Mouse (Mus musculus): ENCODE measurements at regions not wholly inside any gene's neighbourhood (a gene's known extent, or its start where the extent isn't known, plus 50 kb on each side); places are given as distances from the start of the nearest gene placed in this dataset.

DNA sequence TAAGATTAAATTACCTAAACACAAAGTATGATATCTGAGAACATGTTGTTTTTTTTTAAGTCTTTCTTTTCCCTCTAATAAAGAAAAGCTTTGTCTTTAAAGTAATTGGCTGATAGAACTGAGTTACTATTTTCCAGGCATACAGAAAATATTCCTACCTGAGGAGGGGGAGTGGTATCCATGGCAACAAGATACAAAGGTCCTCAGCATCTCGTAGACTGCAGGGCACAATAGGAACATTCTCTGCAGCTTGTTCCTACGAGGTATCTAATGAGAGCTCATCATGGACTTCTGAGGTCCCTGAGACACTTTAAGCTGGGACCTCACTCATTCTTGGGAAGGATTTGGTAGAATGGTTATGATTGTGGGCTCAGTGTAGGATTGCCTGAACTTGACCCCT is 225.5 kb upstream of the Cdh4 start:
- Histone ChIP-seq H3K4me2 (no peak overlapping the region), H3K9me3 (no peaks in the 10 kb centered on the region), H3K27me3 (no peaks in the 10 kb centered on the region), H3K9ac (no peak overlapping the region), H3K27ac (no peak overlapping the region), H3K4me1 (no peaks in the 10 kb centered on the region), H3K4me3 (no peak overlapping the region), H3K36me3 (no peaks in the 10 kb centered on the region)
- ATAC-seq (ENCODE audit: insufficient number of reproducible peaks, insufficient read depth, low FRiP score, low TSS enrichment, low read depth): no peak
- 47% methylated on average over 2 of the region's 2 CpGs for WGBS

DNA sequence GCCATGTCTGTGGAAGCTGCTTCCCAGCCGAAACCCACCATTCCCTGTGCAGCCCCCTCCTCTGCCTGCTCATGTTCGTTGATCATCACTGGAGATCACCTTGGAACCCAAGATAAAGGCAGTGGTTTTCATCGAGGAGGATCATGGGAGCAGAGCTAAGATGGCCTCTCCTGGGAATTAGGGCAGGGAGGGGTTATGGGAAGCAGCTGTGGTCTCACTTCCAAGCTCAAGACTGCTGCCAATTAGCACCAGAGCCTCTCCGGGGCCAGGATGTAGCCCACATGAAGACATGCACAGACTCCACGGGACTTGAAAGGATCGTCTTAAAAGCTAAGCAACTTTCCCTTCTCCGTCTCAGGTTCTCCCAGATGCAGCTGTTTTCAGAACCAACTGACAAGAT is 214.1 kb upstream of the Cdh4 start:
- Histone ChIP-seq H3K4me2 (no peak overlapping the region), H3K9me3 (no peaks in the 10 kb centered on the region), H3K36me3 (no peaks in the 10 kb centered on the region), H3K9ac (no peak overlapping the region), H3K4me3 (no peak overlapping the region), H3K27me3 (0 out of 2 replicates have a peak, but pooled peaks cover 3% of the 10 kb centered on the region), H3K4me1 (peaks cover 13% of the 10 kb centered on the region), H3K27ac (no peak overlapping the region)
- 27% methylated on average over 7 of the region's 7 CpGs for WGBS
- no peak for ATAC-seq (ENCODE audit: insufficient number of reproducible peaks, insufficient read depth, low FRiP score, low TSS enrichment, low read depth)

DNA sequence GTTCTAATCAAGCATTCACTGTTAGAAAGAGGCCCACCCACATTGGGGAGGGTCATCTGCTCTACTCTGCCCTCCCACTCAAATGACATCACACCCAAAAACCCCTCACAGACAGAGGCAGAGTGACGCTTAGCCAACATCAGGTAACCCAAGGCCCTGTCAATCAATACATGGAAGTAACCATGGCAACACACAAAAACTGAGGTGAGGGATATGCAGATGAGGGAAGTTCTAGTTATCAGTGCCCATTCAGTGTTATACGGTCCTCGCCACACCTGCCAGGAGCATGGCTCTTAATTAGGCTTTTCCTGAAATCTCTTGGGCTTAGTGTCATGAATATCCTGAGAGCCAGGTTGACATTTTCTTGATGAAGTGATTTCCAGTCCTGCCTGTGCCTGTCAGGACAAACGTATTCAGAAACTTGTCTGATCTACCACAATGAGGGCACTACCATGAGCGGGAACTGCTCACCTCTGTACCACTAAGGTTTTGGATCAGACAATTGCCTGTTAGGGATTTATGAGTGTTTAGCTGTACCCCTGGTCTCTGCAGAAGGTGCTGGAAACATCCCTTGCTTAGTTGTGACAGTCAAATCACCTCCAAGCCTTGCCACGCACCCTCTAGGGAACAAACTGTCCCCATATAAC is 210.4 kb upstream of the Cdh4 start:
- no peak for ATAC-seq (ENCODE audit: insufficient number of reproducible peaks, insufficient read depth, low FRiP score, low TSS enrichment, low read depth)
- H3K4me3 ChIP-seq: no peak overlapping the region
- H3K27me3 ChIP-seq: 0 out of 2 replicates have a peak, but pooled peaks cover 3% of the 10 kb centered on the region
- WGBS: 83% methylated on average over 6 of the region's 6 CpGs
- no peak overlapping the region for H3K27ac ChIP-seq
- no peaks in the 10 kb centered on the region for H3K9me3 ChIP-seq
- no peaks in the 10 kb centered on the region for H3K36me3 ChIP-seq
- no peak overlapping the region for H3K4me2 ChIP-seq
- H3K9ac ChIP-seq: no peak overlapping the region
- H3K4me1 ChIP-seq: peaks cover 13% of the 10 kb centered on the region

DNA sequence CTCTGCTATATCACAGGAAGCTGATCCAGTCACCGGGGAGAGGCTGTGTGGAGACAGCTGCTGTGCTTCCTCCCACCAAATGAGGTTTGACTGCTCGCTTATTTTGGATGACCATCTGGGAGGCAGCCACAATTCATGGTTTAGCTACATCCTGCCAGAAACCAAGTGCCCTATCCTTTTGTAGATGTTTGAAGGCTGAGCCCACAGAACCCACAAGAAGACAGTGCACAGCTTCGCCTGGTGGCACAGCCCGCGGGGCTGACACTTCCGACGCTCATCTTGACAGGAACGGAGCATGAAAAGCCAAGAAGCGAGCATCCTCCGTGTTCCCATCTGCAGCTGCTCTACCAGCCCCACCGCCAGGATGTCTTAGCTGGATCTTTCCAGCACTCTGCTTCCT is 204.1 kb upstream of the Cdh4 start:
- Histone ChIP-seq H3K9ac (no peak overlapping the region), H3K27ac (no peak overlapping the region), H3K4me2 (no peak overlapping the region), H3K36me3 (no peaks in the 10 kb centered on the region), H3K4me3 (no peak overlapping the region), H3K27me3 (no peaks in the 10 kb centered on the region), H3K4me1 (no peaks in the 10 kb centered on the region), H3K9me3 (no peaks in the 10 kb centered on the region)
- 83% methylated on average over 11 of the region's 11 CpGs for WGBS
- no peak for ATAC-seq (ENCODE audit: insufficient number of reproducible peaks, insufficient read depth, low FRiP score, low TSS enrichment, low read depth)

DNA sequence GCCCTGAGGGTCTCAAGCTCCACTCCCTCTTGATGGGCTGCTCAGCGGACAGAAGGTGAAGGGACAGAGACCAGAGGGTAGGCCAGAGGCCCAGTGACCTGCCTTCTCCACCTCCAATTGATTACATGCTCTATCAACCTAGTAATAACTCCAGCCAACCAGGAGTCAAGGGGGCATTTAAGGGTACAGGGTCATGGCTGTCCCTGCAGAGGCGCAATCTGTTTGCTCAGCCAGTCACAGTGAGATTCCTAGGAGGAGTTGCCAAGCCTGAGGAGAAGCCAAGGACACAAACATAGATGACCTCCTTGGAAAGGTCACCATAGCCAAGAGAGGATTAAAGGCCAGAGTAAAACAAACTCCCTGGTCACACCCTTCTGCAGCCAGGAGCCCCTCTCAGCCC is 181.3 kb upstream of the Cdh4 start:
- Histone ChIP-seq H3K36me3 (no peaks in the 10 kb centered on the region), H3K4me3 (no peak overlapping the region), H3K27me3 (peaks cover 3% of the 10 kb centered on the region; the same call in 1 of the 2 replicates), H3K9me3 (no peaks in the 10 kb centered on the region), H3K4me2 (no peak overlapping the region), H3K4me1 (no peaks in the 10 kb centered on the region), H3K9ac (no peak overlapping the region), H3K27ac (no peak overlapping the region)
- WGBS: 45% methylated on average over 2 of the region's 2 CpGs
- ATAC-seq (ENCODE audit: insufficient number of reproducible peaks, insufficient read depth, low FRiP score, low TSS enrichment, low read depth): no peak

DNA sequence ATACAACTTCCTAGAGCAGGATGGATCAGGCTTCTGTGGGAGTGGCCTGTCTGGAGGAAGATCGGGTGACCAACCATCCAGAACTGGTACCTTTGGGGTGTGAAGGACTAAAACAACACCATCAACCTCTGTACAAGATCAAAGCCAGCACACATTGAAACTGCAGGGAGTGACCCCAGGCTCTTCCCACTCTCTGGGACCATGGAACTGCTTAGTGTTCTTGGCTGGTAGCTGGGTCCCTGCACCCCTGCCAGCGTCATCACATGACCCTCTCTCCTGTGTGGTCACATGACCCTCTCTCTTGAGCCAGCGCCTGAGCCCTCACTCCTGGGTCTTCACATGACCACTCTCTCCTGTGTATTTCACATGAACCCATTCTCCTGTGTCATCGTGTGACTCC is 178.3 kb upstream of the Cdh4 start:
- H3K9ac ChIP-seq: no peak overlapping the region
- WGBS: 82% methylated on average over 4 of the region's 4 CpGs
- H3K9me3 ChIP-seq: 0 out of 2 replicates have a peak, but pooled peaks cover 4% of the 10 kb centered on the region
- H3K27me3 ChIP-seq: peaks cover 3% of the 10 kb centered on the region; the same call in 1 of the 2 replicates
- ATAC-seq (ENCODE audit: insufficient number of reproducible peaks, insufficient read depth, low FRiP score, low TSS enrichment, low read depth): peak; percentile 26; the same call in 1 of the 2 replicates
- no peak overlapping the region for H3K27ac ChIP-seq
- no peak overlapping the region for H3K4me2 ChIP-seq
- no peak overlapping the region for H3K4me3 ChIP-seq
- H3K36me3 ChIP-seq: no peaks in the 10 kb centered on the region
- H3K4me1 ChIP-seq: no peaks in the 10 kb centered on the region

DNA sequence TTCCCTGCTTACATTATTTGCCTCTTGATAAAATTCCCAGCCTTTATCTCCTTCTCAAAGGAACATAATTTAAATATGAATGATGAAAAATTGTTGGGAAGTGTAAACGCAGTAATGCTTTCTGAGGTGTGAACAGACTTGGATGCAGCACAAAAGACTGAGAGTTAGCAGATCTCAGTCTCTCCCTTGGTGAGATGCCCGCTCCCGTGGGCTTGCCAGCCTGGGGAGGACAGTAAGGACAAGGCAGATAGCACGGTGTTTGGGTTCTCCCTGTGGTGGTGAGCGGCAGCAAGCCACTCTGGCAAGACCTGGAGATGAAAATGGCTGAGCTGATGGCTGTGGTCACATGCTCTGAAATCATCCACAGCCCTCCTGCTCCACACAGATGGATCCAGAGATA is 176.8 kb upstream of the Cdh4 start:
- ATAC-seq (ENCODE audit: insufficient number of reproducible peaks, insufficient read depth, low FRiP score, low TSS enrichment, low read depth): no peak
- Histone ChIP-seq H3K4me3 (no peak overlapping the region), H3K36me3 (no peaks in the 10 kb centered on the region), H3K9ac (no peak overlapping the region), H3K9me3 (0 out of 2 replicates have a peak, but pooled peaks cover 4% of the 10 kb centered on the region), H3K27me3 (peaks cover 3% of the 10 kb centered on the region; the same call in 1 of the 2 replicates), H3K4me2 (no peak overlapping the region), H3K4me1 (no peaks in the 10 kb centered on the region), H3K27ac (no peak overlapping the region)
- WGBS: 87% methylated on average over 5 of the region's 5 CpGs

DNA sequence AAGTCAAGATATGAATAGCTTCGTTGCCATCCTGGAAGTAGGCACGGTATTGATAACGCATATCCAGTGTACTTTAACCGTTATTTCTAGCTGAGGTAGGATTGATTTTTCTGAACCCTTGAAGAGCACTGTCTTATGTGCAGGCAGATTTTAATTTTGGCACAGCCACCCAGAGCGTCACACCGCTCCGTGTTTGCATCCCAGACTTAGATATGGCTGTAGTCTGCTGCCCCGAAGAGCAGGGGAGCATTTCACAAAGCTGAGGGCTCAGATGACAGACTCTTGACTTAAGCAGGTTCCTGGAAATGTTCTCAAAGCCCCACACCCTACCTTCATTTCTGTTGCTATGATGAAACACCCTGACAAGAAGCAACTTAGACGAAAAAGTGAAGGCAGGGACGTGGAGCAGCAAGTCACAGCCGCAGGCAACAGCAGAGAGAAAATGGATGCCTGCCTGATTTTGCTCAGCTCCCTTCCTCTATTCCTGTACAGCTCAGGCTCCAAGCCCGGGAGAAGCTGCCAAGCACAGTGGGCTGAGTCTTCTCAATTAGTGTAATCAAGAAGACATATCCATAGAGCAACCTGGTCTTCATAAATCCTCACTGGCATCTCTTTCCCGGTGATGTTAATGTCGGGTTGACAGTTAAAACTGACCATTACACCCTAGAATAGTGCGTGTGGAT is 164.9 kb upstream of the Cdh4 start:
- no peak overlapping the region for H3K27ac ChIP-seq
- H3K4me3 ChIP-seq: no peak overlapping the region
- H3K36me3 ChIP-seq: no peaks in the 10 kb centered on the region
- no peaks in the 10 kb centered on the region for H3K27me3 ChIP-seq
- H3K4me2 ChIP-seq: no peak overlapping the region
- no peaks in the 10 kb centered on the region for H3K4me1 ChIP-seq
- no peak overlapping the region for H3K9ac ChIP-seq
- H3K9me3 ChIP-seq: no peaks in the 10 kb centered on the region
- WGBS: 88% methylated on average over 15 of the region's 15 CpGs
- no peak for ATAC-seq (ENCODE audit: insufficient number of reproducible peaks, insufficient read depth, low FRiP score, low TSS enrichment, low read depth)

DNA sequence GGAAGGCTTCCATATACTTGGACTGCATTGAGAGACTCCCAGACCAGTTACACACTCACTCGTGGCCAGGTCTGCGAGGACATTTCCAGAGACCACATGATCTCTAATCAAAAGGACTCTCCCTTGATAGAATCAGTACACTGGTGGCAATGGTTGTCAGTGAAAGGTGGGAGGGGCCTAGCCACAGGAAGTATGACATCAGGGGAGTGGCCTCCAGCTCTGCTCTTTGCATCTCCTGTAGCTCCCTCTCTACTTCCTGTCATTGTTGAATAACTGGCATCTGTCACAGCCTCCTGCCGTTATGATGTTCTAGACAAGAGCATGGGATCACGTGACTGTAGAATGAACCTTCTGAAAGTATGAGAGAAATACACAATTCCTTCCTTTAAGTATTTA is 164.3 kb upstream of the Cdh4 start:
- no peaks in the 10 kb centered on the region for H3K9me3 ChIP-seq
- no peak overlapping the region for H3K4me3 ChIP-seq
- no peak overlapping the region for H3K9ac ChIP-seq
- H3K4me2 ChIP-seq: no peak overlapping the region
- WGBS: 77% methylated on average over 4 of the region's 4 CpGs
- H3K27ac ChIP-seq: no peak overlapping the region
- H3K36me3 ChIP-seq: no peaks in the 10 kb centered on the region
- ATAC-seq (ENCODE audit: insufficient number of reproducible peaks, insufficient read depth, low FRiP score, low TSS enrichment, low read depth): no peak
- no peaks in the 10 kb centered on the region for H3K27me3 ChIP-seq
- H3K4me1 ChIP-seq: no peaks in the 10 kb centered on the region

DNA sequence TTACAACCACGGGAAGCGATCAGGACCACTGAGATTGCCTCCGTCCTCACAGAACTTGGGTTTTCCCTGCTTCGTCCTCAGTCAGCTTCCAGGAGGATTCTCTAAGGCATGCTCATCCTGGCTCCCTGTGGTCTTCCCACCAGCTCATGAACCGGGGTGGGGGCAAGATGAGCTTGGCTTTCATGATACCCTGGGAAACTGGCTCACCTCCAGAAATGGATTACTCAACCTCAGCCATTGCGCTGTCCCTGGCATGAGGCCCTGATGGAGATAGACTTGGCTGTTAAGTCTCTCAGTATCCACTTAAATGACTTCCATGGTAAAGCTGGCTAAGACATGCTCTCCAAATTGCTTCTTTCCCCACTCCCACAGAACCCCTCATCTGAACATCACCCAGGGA is 160.0 kb upstream of the Cdh4 start:
- H3K9me3 ChIP-seq: no peaks in the 10 kb centered on the region
- H3K9ac ChIP-seq: no peak overlapping the region
- no peaks in the 10 kb centered on the region for H3K36me3 ChIP-seq
- no peak overlapping the region for H3K4me2 ChIP-seq
- H3K4me1 ChIP-seq: no peaks in the 10 kb centered on the region
- ATAC-seq (ENCODE audit: insufficient number of reproducible peaks, insufficient read depth, low FRiP score, low TSS enrichment, low read depth): no peak
- no peak overlapping the region for H3K27ac ChIP-seq
- WGBS: 81% methylated on average over 6 of the region's 6 CpGs
- H3K4me3 ChIP-seq: no peak overlapping the region
- no peaks in the 10 kb centered on the region for H3K27me3 ChIP-seq

DNA sequence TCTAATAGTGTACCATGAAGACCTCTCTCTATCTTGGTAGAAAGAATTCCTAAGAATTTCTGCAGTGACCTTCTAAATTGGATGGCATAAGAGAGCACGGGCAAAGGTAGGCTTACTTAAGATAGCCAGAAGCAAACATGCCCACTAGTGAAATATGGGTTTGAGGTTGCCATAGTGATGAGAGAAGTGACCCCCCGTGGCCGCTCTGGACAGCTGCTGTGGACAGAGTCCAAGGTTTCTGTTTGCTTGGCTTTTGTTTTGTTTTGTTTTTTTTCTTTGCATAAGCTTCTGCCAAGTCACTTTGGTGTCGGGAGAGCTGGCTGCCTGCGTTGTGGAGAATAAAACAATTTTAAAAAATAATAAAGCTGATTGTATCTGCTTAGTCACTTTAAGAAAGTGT is 151.8 kb upstream of the Cdh4 start:
- H3K36me3 ChIP-seq: no peaks in the 10 kb centered on the region
- no peak overlapping the region for H3K4me2 ChIP-seq
- H3K4me1 ChIP-seq: no peaks in the 10 kb centered on the region
- 71% methylated on average over 5 of the region's 5 CpGs for WGBS
- H3K27me3 ChIP-seq: no peaks in the 10 kb centered on the region
- H3K9ac ChIP-seq: no peak overlapping the region
- no peak overlapping the region for H3K27ac ChIP-seq
- no peak overlapping the region for H3K4me3 ChIP-seq
- H3K9me3 ChIP-seq: no peaks in the 10 kb centered on the region
- ATAC-seq (ENCODE audit: insufficient number of reproducible peaks, insufficient read depth, low FRiP score, low TSS enrichment, low read depth): no peak

DNA sequence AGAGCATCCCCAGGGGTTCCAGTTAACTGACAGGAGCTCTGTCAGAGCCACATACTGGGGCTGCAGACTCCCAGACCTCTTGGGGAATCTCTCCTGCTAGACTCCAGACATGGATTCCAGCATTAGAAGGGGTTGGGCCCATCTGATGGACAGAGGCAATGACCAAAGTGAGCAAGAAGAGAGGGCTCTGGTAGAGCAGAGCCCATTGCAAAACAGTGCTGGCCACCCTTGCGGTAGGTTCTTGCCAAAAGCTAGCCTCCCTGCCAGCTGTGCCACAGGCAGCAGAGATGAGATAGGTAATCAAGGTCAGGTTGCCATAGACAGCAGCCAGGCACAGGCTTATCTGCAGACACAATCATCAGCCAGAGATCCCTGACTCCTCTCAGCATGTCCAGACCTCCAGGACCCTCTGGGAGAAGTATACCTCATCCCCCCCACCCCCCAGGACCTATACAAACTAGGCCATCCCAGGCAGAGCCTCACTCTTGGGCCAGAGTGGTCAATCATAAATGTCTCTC is 151.1 kb upstream of the Cdh4 start:
- H3K9ac ChIP-seq: no peak overlapping the region
- H3K4me1 ChIP-seq: no peaks in the 10 kb centered on the region
- no peaks in the 10 kb centered on the region for H3K36me3 ChIP-seq
- no peak overlapping the region for H3K27ac ChIP-seq
- no peaks in the 10 kb centered on the region for H3K9me3 ChIP-seq
- no peaks in the 10 kb centered on the region; the same call in 1 of the 2 replicates for H3K27me3 ChIP-seq
- 100% methylated on average over 1 of the region's 1 CpGs for WGBS
- no peak overlapping the region for H3K4me3 ChIP-seq
- ATAC-seq (ENCODE audit: insufficient number of reproducible peaks, insufficient read depth, low FRiP score, low TSS enrichment, low read depth): no peak
- H3K4me2 ChIP-seq: no peak overlapping the region
